Mouse (Mus musculus) spleen, postnatal 14 days (tissue): ENCODE results near the gene Gsto2.

Experiments
- DNase-seq, 2 experiments: peaks; one replicate each; pipeline ENCODE4 v3.0.0; 2021 to 2022; ENCODE audit warnings: low spot score in 2 of 2

Gsto2 gene

DNA sequence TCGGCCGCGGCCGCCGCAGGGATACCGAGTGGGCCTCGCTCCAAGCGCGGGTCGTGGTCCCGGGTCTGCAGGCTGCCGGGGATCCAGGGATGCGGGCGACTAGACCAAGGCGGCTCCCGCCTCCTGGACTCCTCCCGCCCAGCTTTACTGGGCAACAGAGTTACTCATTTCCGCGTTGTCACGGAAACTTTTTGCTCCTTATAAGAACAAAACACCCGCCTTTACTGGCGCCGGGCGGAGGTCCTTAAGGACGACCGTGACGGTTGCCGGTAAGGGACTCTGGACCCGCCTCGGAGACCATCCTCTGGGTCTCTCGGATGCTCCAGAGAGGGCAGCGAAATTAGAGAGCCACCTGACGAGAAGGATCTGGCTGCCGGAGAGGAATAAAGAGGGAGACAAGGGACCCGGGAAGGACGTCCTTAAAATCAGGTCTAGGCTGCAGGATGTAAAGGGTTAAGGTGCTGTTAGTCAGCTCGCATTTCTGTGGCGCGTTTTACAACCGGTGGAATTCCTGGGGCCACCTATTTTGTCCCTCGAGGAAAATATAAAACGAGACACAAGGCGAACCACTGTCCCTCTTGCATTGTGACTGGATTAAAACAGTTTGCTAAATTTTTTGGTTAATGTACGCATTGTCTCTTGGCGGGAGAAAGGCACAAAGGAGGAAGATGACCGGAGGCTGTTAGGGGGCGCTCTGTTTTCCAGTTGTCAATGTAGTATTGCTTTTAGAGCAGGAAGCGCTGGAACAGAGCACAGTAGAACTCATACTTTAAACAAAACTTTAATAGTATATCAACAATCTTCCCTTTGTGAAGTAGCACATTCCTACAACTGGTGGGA, 54.0 kb downstream of the Gsto2 start, which contains the start of the genes Cfap43 and Itprip:
Cfap43 (minus strand) TSS at position 162 of the 840 bp plus-strand sequence.
Itprip (minus strand) TSS at position 174 of the 840 bp plus-strand sequence.
- peak; percentile 47 to 58 for DNase-seq

DNA sequence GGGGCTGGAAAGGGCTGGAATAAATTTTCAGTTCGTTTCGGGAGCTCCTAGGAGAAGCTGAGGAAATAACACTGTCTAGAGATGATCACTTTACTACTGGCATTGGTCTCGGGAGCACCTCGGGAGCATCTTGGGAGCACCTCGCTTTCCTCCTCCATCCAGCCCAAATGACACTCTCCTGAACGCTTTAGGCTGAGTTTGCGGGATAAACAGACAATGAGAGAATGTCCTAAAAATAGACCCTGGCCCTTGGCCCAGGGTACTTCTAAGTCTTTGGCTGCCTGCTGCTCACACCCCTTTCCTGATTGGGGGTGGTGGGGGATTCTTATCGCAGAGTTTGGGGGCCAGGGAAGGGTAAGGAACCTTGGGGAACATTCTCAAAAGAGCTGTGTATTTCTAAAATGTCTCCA, 54.6 kb downstream of the Gsto2 start:
- DNase-seq: no peak

DNA sequence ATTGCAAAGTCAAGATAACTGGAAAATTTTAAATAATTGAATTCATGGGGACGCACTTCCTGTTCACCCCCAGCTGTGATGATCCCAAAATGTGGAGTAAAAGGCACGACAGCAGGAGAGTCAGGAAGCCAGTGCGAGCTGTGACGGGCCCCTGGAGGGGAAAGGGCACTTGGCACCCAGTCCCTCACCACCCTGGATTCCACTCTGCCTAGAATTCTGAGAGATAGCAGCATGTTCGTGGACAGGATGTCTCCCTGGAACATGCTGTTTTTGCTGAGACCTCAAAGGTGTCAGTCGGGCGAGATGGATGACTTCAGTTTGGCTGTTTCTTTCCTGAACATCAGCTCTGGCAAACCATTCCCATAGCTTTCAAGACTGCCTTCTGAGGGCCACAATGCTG, 60.5 kb downstream of the Gsto2 start:
- no peak for DNase-seq

DNA sequence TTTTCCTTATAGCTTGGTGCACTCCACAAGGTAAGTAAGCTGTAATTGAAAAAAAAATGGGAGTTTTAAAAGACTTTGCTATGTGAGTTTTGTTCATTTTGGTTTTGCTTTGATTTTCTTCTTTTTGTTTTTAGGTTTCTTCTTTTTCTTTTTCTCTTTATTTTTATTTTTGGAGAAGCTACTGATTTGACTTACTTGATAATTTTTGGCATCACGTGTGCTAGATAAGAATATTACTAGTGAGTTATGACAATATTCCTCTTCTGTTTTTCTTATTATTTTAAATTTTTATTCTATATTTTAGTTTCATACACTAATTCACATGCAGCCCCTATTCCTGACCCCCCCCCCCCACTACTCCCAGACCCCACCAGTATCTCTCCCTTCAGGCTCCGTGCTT, 61.7 kb downstream of the Gsto2 start:
- DNase-seq: no peak

DNA sequence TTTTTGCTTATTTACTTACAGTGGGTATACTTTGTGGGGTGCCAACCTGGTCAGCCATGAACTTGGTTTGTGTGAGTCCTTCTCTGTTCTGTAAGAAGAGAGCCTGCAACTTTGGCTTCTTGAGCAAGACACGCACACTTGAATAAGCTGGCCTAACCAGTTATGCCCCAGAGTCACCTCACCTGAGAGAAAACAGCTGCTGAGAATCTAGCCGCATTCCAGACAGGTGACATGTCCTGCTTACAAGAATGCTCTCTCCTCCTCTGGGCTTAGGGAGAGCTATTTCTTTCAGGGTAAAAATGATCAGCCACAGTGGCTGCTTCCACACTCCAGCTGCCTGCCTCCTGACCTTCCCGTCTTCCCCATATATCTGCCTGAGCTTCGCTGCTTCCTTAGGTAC, 63.7 kb downstream of the Gsto2 start:
- no peak for DNase-seq

DNA sequence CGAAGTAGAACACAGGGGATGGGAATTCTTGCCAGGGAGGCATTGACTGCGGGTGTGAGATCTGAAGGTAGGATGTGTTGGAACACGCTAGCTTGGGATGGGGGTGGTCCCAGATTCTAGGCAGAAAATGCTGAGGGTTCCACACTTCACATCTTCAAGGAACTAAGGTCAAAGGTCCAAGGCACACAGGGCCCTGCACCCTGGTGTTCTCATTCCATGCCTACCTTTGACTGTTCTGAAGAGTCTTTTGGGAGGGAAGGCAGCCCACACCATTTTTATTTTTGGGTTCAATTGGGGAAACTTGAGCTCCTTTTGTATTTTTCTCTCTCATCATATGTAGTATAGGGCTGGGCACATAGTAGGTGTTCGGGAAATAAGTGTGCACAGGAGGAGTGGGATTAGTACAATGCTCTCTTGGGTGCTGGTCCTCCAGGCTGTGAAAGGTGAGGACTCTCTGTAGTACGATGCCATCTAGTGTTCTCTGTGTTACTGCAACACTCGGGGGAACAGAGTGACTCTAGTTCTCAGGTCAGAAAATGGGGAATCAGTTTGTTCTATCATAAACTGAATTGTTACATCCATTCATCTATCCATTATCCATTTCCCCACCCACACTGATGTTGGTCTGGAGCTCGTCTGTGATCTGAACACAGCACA, 66.8 kb downstream of the Gsto2 start:
- DNase-seq: no peak

DNA sequence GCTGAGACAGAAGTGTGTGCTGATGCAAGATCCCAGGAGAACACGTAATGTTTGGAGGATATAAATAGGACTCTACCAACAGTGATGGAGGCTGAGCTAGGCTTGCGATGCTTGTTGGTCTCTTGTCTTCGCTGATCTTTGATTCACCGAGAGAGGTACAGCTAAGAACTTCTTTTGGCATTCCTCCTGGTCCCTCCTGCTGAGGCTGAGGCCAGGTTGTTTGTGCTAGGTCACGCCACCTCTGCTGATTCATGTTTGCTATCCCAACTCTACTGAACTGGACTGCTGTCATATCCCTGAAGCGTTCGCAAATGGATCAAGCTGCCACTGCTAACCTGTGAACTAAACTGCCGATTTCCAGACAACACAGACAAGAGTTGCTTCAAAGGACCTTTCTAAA, 68.8 kb downstream of the Gsto2 start:
- DNase-seq: no peak

DNA sequence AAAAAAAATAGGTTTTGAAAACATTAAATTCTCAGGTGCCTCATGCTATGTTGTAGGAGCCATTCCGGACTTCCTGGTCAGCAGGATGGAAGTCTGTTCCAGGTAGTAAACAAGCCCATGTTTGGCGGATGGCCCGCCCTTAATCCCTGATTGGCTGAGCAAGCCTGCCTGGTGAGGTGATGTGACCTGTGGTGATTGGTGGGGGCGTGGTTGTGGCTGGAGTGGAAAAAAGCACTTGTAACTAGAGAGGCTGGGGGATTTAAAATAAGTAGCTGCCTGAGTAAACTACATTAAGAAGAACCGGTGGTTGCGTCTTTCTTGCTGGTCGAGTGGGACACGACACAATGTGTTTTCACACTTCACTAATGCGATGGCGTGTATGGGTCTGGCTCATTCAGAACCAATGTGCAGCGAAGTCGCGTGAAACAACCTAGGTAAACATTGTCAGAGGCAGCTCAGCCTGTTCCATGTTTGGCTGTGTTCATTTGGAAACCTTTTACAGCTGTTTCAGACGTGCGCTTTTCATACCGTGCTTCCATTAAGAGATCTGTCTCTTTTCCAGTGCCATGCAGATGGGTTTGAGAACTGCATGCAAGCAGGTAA, 69.4 kb downstream of the Gsto2 start:
- DNase-seq: no peak

DNA sequence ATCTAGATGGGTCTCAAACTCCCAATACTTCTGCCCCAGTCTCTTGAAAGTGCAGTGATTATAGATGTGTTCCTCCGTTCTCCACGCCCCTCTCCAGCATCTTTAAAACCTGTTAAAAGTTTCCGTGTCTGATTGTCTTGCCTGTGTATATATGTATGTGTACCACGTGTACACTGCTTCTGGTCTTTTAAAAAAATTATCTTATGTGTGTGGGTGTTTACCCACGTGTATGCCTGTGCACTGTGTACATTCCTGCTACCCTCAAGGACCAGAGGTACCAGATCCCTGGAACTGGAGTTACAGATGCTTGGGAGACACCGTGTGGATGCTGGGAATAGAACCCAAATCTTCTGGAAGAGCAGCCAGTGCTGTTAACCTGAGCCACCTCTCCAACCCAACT, 70.2 kb downstream of the Gsto2 start:
- DNase-seq: no peak
